Comparison of ENCODE assay signal across 25 mouse cellular contexts in genomic region chr2:174652864-174653263, GRCm38 (mm10). TPM values are rescaled to one million over a fixed set of nuclear protein-coding genes. Genes with fewer than 3 reads are reported as not detected.
DNase-seq lines count a peak whose midpoint lies in the region; ATAC-seq and TF ChIP-seq lines count a peak whose summit lies in the region.
"Had no signal": no experiment of that assay in that cellular context is flagged by ENCODE, and none has a peak within 500 bp of the region (broad histone marks: within the 10 kb centered on the region; RNA-seq: fewer than 3 reads in every experiment).

No protein-coding gene starts in this region.

- no peaks in the 10 kb centered on the region for H3K9me3 ChIP-seq in heart, embryonic 10.5 days
- H3K9me3 ChIP-seq in lung, embryonic 16.5 days (ENCODE audit: control insufficient read depth, low read length), result no peaks in the 10 kb centered on the region
- H3K9me3 ChIP-seq: embryonic facial prominence, embryonic 12.5 days; embryonic facial prominence, embryonic 15.5 days; forebrain, embryonic 15.5 days; heart, embryonic 12.5 days; heart, embryonic 15.5 days; hindbrain, embryonic 15.5 days had no signal

- peak; percentile 52 for DNase-seq in heart, embryonic 10.5 days (ENCODE audit: low spot score)
- DNase-seq in heart, postnatal 10 days, result no peak
- DNase-seq in lung, adult 2 months, result no peak
- DNase-seq in lung, postnatal 36 days, result peak; percentile 12
- DNase-seq in layer of hippocampus, adult 8-10 months (ENCODE audit: low spot score in 2 of 2), result no peak
- DNase-seq: adrenal gland, adult 2 months; adrenal gland, postnatal 14 days; cerebellum, adult 11 months; cerebellum, adult 2 months; cerebellum, adult 9-11 months; cerebellum, postnatal 25 days; gastrocnemius, postnatal 10 days; gastrocnemius, postnatal 36 days; heart, postnatal 14 days had no signal

- H3K27ac ChIP-seq in heart, embryonic 10.5 days, result no peak overlapping the region
- peak overlapping the region; percentile 68 for H3K27ac ChIP-seq in lung, embryonic 16.5 days (ENCODE audit: low read length)
- H3K27ac ChIP-seq: embryonic facial prominence, embryonic 12.5 days; embryonic facial prominence, embryonic 15.5 days; forebrain, embryonic 12.5 days; forebrain, embryonic 15.5 days; heart, embryonic 15.5 days; hindbrain, embryonic 12.5 days; hindbrain, embryonic 15.5 days had no signal

- no peak overlapping the region for H3K4me2 ChIP-seq in lung, embryonic 16.5 days (ENCODE audit: low read depth, low read length)
- H3K4me2 ChIP-seq: embryonic facial prominence, embryonic 12.5 days; embryonic facial prominence, embryonic 15.5 days; forebrain, embryonic 12.5 days; forebrain, embryonic 15.5 days; heart, embryonic 12.5 days; heart, embryonic 15.5 days; hindbrain, embryonic 12.5 days; hindbrain, embryonic 15.5 days had no signal

- TF ChIP-seq POLR2A in lung, adult 2 months (IDR thresholded peaks at IDR 0.05; ENCODE audit: borderline replicate concordance, extremely low read depth, low read depth, low read length), result no peak

- no peaks in the 10 kb centered on the region; the same call in 1 of the 2 replicates for H3K27me3 ChIP-seq in heart, embryonic 10.5 days (ENCODE audit: insufficient read depth, poor library complexity, severe bottlenecking)
- no peaks in the 10 kb centered on the region for H3K27me3 ChIP-seq in lung, embryonic 16.5 days (ENCODE audit: control insufficient read depth, insufficient read depth, low read depth, low read length)
- H3K27me3 ChIP-seq: embryonic facial prominence, embryonic 12.5 days; embryonic facial prominence, embryonic 15.5 days; forebrain, embryonic 12.5 days; forebrain, embryonic 15.5 days; heart, embryonic 12.5 days; heart, embryonic 15.5 days; hindbrain, embryonic 12.5 days; hindbrain, embryonic 15.5 days had no signal

- intact Hi-C loops in heart, postnatal 10 days (cut with DNase I), result no loop called here

- 49% methylated on average over 4 of the region's 4 CpGs for WGBS in heart, embryonic 10.5 days
- WGBS in lung, embryonic 16.5 days, result 28% methylated on average over 4 of the region's 4 CpGs
- WGBS in lung, adult 2 months, result 47% methylated on average over 4 of the region's 4 CpGs

- H3K4me3 ChIP-seq in heart, embryonic 10.5 days, result no peak overlapping the region
- no peak overlapping the region for H3K4me3 ChIP-seq in lung, embryonic 16.5 days (ENCODE audit: low read length)
- no peak overlapping the region for H3K4me3 ChIP-seq in lung, adult 2 months (replicated peaks; ENCODE audit: extremely low read depth, low read depth, low read length)
- H3K4me3 ChIP-seq: embryonic facial prominence, embryonic 12.5 days; embryonic facial prominence, embryonic 15.5 days; forebrain, embryonic 12.5 days; forebrain, embryonic 15.5 days; heart, embryonic 12.5 days; heart, embryonic 15.5 days; hindbrain, embryonic 12.5 days; hindbrain, embryonic 15.5 days had no signal

- ATAC-seq in lung, embryonic 16.5 days (ENCODE audit: low read depth), result peak; percentile 81
- ATAC-seq: CD4-positive, CD25-positive, alpha-beta regulatory T cell, adult 4 months; forebrain, embryonic 15.5 days had no signal

- no peaks in the 10 kb centered on the region for H3K4me1 ChIP-seq in heart, embryonic 10.5 days
- peaks cover 10% of the 10 kb centered on the region for H3K4me1 ChIP-seq in lung, embryonic 16.5 days (replicated peaks; ENCODE audit: control insufficient read depth, insufficient read depth, low read length)
- no peaks in the 10 kb centered on the region for H3K4me1 ChIP-seq in lung, adult 2 months (ENCODE audit: control insufficient read depth, insufficient read depth, low read length)
- H3K4me1 ChIP-seq: embryonic facial prominence, embryonic 12.5 days; embryonic facial prominence, embryonic 15.5 days; forebrain, embryonic 12.5 days; forebrain, embryonic 15.5 days; heart, embryonic 12.5 days; heart, embryonic 15.5 days; hindbrain, embryonic 12.5 days; hindbrain, embryonic 15.5 days had no signal

- H3K9ac ChIP-seq in lung, embryonic 16.5 days (ENCODE audit: low read length), result no peak overlapping the region
- H3K9ac ChIP-seq: embryonic facial prominence, embryonic 12.5 days; embryonic facial prominence, embryonic 15.5 days; forebrain, embryonic 12.5 days; forebrain, embryonic 15.5 days; heart, embryonic 12.5 days; heart, embryonic 15.5 days; hindbrain, embryonic 12.5 days; hindbrain, embryonic 15.5 days had no signal

- no peak for TF ChIP-seq CTCF in lung, adult 2 months (IDR thresholded peaks at IDR 0.05; ENCODE audit: insufficient read depth, low read length)

- H3K36me3 ChIP-seq in heart, embryonic 10.5 days, result no peaks in the 10 kb centered on the region
- H3K36me3 ChIP-seq in lung, embryonic 16.5 days (ENCODE audit: control insufficient read depth, insufficient read depth, low read length), result no peaks in the 10 kb centered on the region
- H3K36me3 ChIP-seq: embryonic facial prominence, embryonic 12.5 days; embryonic facial prominence, embryonic 15.5 days; forebrain, embryonic 12.5 days; forebrain, embryonic 15.5 days; heart, embryonic 12.5 days; heart, embryonic 15.5 days; hindbrain, embryonic 12.5 days; hindbrain, embryonic 15.5 days had no signal

RNA-seq across cellular contexts. Expression of gene Zfp831, which starts 9.5 kb away (rescaled TPM):
- not detected in 2 replicates for polyA plus RNA-seq in heart, embryonic 10.5 days (2016; fragmentation: Nextera tagmentation; extraction: Ambion mirVana)
- total RNA-seq in heart, postnatal 10 days (2021), result under 1 TPM; 0.10 to 0.12 TPM
- not detected in 2 replicates for polyA plus RNA-seq in lung, embryonic 16.5 days (2015; fragmentation: Nextera tagmentation; extraction: Ambion mirVana)
- polyA plus RNA-seq in lung, adult 2 months (2012; rRNA removed), result 0.53 and 0.65 TPM in 2 replicates
- 10 to 100 TPM; 17.9 to 27.5 (median 22.9) TPM for total RNA-seq in layer of hippocampus, adult 8-10 months (2022)
- polyA plus RNA-seq: C2C12; embryonic facial prominence, embryonic 12.5 days; forebrain, embryonic 12.5 days; forebrain, embryonic 15.5 days; heart, embryonic 12.5 days had no signal

Comparison
In these comparisons a context has a peak if more than half of its experiments do, and no peak if none do; other contexts are left out.
1. DNase-seq: peak in heart, embryonic 10.5 days (single experiment) and lung, postnatal 36 days (single experiment); none in heart, postnatal 10 days (0 of 2), lung, adult 2 months (single experiment) and layer of hippocampus, adult 8-10 months (0 of 2).